Mouse (Mus musculus) stomach, postnatal 0 days (tissue): ENCODE measurements around the gene Men1. TPM values are rescaled to one million over a fixed set of nuclear protein-coding genes. Genes with fewer than 3 reads are reported as not detected.
A peak's percentile ranks its signal among the peaks of the same experiment; 100 is the strongest.

Experiments used
- ATAC-seq: fragments of 200-750 bp; cut with Nextera tagmentation; 2 replicates; pipeline ENCODE4 v1.8.0; 2017; ENCODE audit not compliant: low FRiP score, low TSS enrichment
- DNase-seq: peaks from one replicate; pipeline ENCODE4 v3.0.0-alpha.2; 2016; ENCODE audit warnings: low spot score
- H3K27ac ChIP-seq: fragments of 300-500 bp; sonication (generic); replicated peaks from 2 replicates; pipeline ENCODE4 v1.5.1; 2014; ENCODE audit warnings: mild to moderate bottlenecking, control low read depth
- H3K27me3 ChIP-seq: fragments of 300-500 bp; sonication (generic); 2 replicates; pipeline ENCODE4 v1.6.1; 2014; ENCODE audit warnings: low read length; ENCODE audit not compliant: control insufficient read depth, insufficient read depth
- H3K36me3 ChIP-seq: fragments of 300-500 bp; sonication (generic); 2 replicates; pipeline ENCODE4 v1.6.1; 2014; ENCODE audit warnings: low read length, mixed read lengths; ENCODE audit not compliant: control insufficient read depth, insufficient read depth
- H3K4me1 ChIP-seq: fragments of 300-500 bp; sonication (generic); replicated peaks from 2 replicates; pipeline ENCODE4 v1.6.1; 2014; ENCODE audit warnings: antibody characterized with exemption; ENCODE audit not compliant: control insufficient read depth, insufficient read depth
- H3K4me2 ChIP-seq: fragments of 300-500 bp; sonication (generic); replicated peaks from 2 replicates; pipeline ENCODE4 v1.6.1; 2014; ENCODE audit warnings: low read depth, mild to moderate bottlenecking, control low read depth, moderate library complexity
- H3K4me3 ChIP-seq: fragments of 300-500 bp; sonication (generic); 2 replicates; pipeline ENCODE4 v1.5.1; 2014; ENCODE audit warnings: low read depth, low read length, control low read depth
- H3K9ac ChIP-seq: fragments of 300-500 bp; sonication (generic); 2 replicates; pipeline ENCODE4 v1.6.1; 2014; ENCODE audit warnings: mild to moderate bottlenecking, low read length, control low read depth, mixed read lengths
- H3K9me3 ChIP-seq: fragments of 300-500 bp; sonication (generic); 2 replicates; pipeline ENCODE4 v1.6.1; 2016; ENCODE audit warnings: low read length; ENCODE audit not compliant: control insufficient read depth
- CTCF ChIP-seq: IDR thresholded peaks from 2 replicates; pipeline ENCODE4 v1.5.1; 2016; ENCODE audit warnings: antibody characterized with exemption, low read depth, mild to moderate bottlenecking, moderate library complexity
- EP300 ChIP-seq: optimal IDR thresholded peaks from 2 replicates; pipeline ENCODE3; 2016; ENCODE audit warnings: antibody characterized with exemption
- WGBS: fragments of 180-500 bp; shearing (Covaris S2); extraction: QIAGEN DNeasy Blood & Tissue Kit; methylation state at CpG from one replicate; pipeline ENCODE4 v1.1.7; 2014; 5-methylcytosine and 5-hydroxymethylcytosine counted together
- polyA plus RNA-seq: library from polyadenylated mRNA; unstranded; fragments of >200 nt; fragmentation: Nextera tagmentation; extraction: Ambion mirVana; gene quantifications from 2 replicates; pipeline ENCODE4 v1.2.1, GENCODE M21; 2015

Men1 gene
- polyA plus RNA-seq, 1 experiment from 2014 or later: 27.1 TPM

DNA sequence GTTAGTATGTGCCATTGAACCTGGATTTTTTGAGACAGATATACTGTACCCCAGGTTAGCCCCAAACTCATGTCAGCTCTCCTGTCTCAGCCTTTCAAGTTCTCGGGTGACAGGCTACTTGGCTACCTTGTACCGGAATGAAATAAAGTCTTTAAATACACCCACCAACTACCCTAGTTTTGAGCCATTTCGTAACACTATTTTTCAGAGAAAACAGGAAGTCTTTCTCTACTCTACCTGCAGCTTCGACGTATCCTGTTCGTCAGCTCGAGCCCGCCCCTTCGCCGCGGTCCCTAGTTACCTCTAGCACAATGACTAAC is 28.3 kb downstream of the Men1 start:
- DNase-seq: no peak
- peaks cover 15% of the 10 kb centered on the region for H3K36me3 ChIP-seq
- ATAC-seq: no peak; the same call in 1 of the 2 replicates
- peak overlapping the region; percentile 99 for H3K4me3 ChIP-seq
- H3K4me1 ChIP-seq: 0 out of 2 replicates have a peak, but pooled peaks cover 3% of the 10 kb centered on the region
- peak overlapping the region; percentile 61 for H3K27ac ChIP-seq
- no peak overlapping the region for H3K9ac ChIP-seq
- no peaks in the 10 kb centered on the region for H3K9me3 ChIP-seq
- H3K27me3 ChIP-seq: no peaks in the 10 kb centered on the region
- WGBS: 1% methylated on average over 11 of the region's 11 CpGs
- no peak for TF ChIP-seq CTCF
- TF ChIP-seq EP300: no peak
- H3K4me2 ChIP-seq: peak overlapping the region; percentile 41

DNA sequence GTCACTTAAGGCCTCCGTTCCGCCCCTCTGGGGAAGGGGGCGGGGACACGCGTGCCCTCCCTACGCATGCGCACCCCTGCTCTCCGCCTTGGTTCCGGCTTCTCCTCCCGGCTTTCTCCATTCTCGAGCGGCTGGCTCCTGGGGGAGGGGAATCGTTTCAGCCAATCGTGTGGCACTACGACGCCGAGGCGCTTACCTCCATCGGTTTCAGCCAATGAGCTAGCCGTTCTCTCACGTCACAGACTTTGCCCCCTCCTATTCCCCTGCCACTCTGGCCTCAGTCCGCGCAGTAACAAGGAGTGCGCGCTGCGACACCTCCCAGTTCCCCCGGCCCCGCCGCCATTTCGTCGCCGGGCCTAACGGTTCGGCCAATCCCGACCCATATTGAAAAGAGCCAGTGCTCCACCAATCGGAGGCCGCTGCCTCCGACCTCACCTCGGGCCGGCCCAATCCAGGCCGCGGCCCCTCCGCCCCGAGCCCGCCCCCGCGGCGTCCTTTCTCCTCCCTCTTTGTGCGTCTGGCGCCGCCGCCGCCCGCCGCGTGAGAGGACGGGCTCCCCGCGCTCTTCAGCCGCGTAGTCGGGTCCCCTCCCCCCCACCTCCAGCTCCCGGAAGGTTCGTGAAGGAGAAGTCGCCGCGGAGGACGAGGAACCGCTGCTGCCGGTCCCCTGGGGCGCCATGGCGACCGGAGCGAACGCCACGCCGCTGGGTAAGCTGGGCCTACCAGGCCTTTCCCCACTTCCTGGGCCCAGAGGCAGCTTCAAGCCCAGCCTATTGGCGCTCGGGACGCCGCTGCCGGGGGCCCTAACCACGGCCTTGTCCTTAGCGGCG is 28.8 kb downstream of the Men1 start, which contains the start of gene Sf1:
TSS of gene Sf1 (plus strand) at position 280 of the 830 bp plus-strand sequence.
- Histone ChIP-seq H3K4me3 (peak within 1 kb of the TSS; percentile 99), H3K9me3 (no peaks in the 10 kb centered on the region), H3K27ac (peak within 1 kb of the TSS; percentile 100), H3K36me3 (peaks cover 17% of the 10 kb centered on the region), H3K4me2 (peak within 1 kb of the TSS; percentile 65), H3K9ac (peak within 1 kb of the TSS; percentile 100), H3K4me1 (0 out of 2 replicates have a peak, but pooled peaks cover 3% of the 10 kb centered on the region), H3K27me3 (no peaks in the 10 kb centered on the region)
- TF ChIP-seq EP300 (peak; percentile 47), CTCF (peak; percentile 3; the same call in 1 of the 2 replicates)
- ATAC-seq (peak; percentile 96), DNase-seq (peak; percentile 100)
- 2% methylated on average over 59 of the region's 85 CpGs for WGBS

DNA sequence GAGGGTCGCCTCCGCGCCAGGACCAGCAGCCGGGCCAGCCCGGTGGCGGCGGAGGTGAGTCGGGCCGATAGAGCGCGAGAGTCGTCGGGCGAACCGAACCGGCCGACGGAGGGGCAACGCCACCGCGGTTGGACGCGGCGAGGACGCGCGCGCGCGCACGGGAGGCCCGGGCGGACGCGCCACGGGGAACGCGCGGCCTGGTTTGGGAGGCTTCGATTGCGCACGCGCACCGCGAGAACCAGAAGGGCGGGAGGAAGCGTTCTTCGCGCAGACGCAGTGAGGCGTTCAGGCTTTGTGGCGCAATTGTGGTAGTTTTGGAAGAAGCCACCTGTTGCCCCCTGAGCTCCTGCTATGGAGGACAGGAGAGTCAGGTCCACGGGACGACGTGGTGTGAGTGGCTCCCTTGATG is 29.5 kb downstream of the Men1 start:
- under 1% methylated on average over 55 of the region's 55 CpGs for WGBS
- Histone ChIP-seq H3K4me3 (peak overlapping the region; percentile 99), H3K36me3 (peaks cover 17% of the 10 kb centered on the region), H3K4me2 (peak overlapping the region; percentile 65), H3K27me3 (no peaks in the 10 kb centered on the region), H3K27ac (peak overlapping the region; percentile 100), H3K9me3 (no peaks in the 10 kb centered on the region), H3K4me1 (0 out of 2 replicates have a peak, but pooled peaks cover 3% of the 10 kb centered on the region), H3K9ac (peak overlapping the region; percentile 100)
- DNase-seq: peak; percentile 92
- peak; percentile 1; the same call in 1 of the 2 replicates for ATAC-seq
- no peak for TF ChIP-seq CTCF

DNA sequence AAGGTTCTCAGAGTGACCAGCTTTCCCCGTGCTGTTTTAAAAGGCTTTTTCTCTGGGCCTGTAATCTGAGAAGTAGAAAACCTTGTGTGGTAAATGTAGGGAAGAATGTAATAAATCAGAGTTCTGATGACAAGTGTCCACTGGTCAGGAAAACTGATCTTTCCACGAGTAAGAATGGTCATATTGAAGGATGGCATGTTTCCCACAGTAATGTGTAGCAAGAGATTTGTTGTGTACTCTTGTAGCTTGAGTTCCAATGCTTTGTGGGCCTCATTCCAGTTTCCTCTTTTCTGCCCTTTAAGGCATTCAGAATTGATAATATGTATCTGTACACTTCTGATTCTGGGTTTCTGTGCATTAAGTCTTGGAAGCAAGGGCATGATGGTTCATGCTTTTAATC is 30.1 kb downstream of the Men1 start:
- Histone ChIP-seq H3K36me3 (peaks cover 17% of the 10 kb centered on the region), H3K9ac (peak overlapping the region; percentile 100), H3K4me1 (0 out of 2 replicates have a peak, but pooled peaks cover 3% of the 10 kb centered on the region), H3K9me3 (no peaks in the 10 kb centered on the region), H3K4me3 (peak overlapping the region; percentile 99), H3K4me2 (peak overlapping the region; percentile 65), H3K27ac (no peak overlapping the region), H3K27me3 (no peaks in the 10 kb centered on the region)
- TF ChIP-seq EP300 (no peak), CTCF (no peak)
- no peak for DNase-seq
- no peak for ATAC-seq
- 0% methylated on average over 2 of the region's 2 CpGs for WGBS

DNA sequence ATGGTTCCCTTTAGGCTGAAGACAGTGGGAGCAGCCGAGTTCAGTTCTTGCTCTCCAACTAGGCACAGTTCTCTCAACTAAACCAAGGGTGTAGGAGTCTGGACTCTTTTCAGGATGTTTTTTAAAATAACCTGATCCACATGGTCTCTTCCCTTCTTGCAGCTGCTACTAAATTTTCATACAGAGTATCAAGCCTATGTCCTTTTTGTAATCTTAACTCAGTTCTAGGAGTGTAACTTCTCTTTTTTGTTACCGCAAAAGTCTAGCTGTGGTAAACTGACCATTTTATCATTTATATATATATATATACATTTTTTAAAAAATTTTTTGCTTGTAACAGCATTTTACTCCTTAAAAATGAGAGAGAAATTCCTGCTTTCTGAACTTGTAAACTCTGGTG is 35.4 kb downstream of the Men1 start:
- ATAC-seq (no peak), DNase-seq (no peak)
- no peaks in the 10 kb centered on the region for H3K27me3 ChIP-seq
- WGBS: 82% methylated on average over 2 of the region's 2 CpGs
- H3K4me1 ChIP-seq: no peaks in the 10 kb centered on the region
- no peak overlapping the region for H3K27ac ChIP-seq
- no peak overlapping the region for H3K4me2 ChIP-seq
- no peak overlapping the region for H3K4me3 ChIP-seq
- H3K9ac ChIP-seq: no peak overlapping the region
- H3K36me3 ChIP-seq: peaks cover 57% of the 10 kb centered on the region
- no peaks in the 10 kb centered on the region for H3K9me3 ChIP-seq
- no peak for TF ChIP-seq CTCF
- TF ChIP-seq EP300: no peak

DNA sequence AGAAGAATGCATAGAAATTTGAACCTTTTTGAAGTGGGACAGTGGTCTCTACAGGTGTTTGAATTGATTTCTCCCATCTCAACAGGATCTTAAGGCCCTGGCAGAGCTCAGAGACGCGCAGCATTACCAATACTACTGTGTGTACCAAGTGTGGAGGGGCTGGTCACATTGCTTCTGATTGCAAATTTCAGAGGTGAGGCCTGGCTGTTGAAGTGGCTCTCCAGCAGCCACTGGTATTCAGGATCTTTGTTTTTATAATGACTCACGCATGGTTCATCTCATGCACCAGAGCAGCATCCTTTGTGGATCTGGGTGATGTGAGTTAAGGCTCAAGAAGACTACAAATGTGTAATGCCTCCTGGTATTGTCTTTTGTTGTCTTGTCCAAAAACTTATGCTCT is 37.7 kb downstream of the Men1 start:
- no peak overlapping the region for H3K27ac ChIP-seq
- TF ChIP-seq CTCF: no peak
- H3K4me1 ChIP-seq: no peaks in the 10 kb centered on the region
- no peaks in the 10 kb centered on the region for H3K27me3 ChIP-seq
- no peak overlapping the region for H3K9ac ChIP-seq
- WGBS: 88% methylated on average over 3 of the region's 3 CpGs
- no peak overlapping the region for H3K4me3 ChIP-seq
- no peak overlapping the region for H3K4me2 ChIP-seq
- DNase-seq (no peak), ATAC-seq (no peak)
- no peaks in the 10 kb centered on the region for H3K9me3 ChIP-seq
- H3K36me3 ChIP-seq: peaks cover 65% of the 10 kb centered on the region
